Mouse (Mus musculus) hindbrain, embryonic 10.5 days (tissue): Measurements from ENCODE around the gene Clpx. TPM values are rescaled to one million over a fixed set of nuclear protein-coding genes. Genes with fewer than 3 reads are reported as not detected.

Source experiments
- DNase-seq: peaks from one replicate; pipeline ENCODE4 v3.0.0-alpha.2; 2017; ENCODE audit warnings: low spot score
- H3K27ac ChIP-seq: fragments of 300-500 bp; sonication (generic); 2 replicates; pipeline ENCODE4 v1.5.1; 2016; ENCODE audit warnings: mild to moderate bottlenecking, moderate library complexity
- H3K27me3 ChIP-seq: fragments of 300-500 bp; sonication (generic); 2 replicates; pipeline ENCODE4 v1.6.1; 2016; ENCODE audit warnings: mild to moderate bottlenecking; ENCODE audit not compliant: poor library complexity, insufficient read depth, severe bottlenecking
- H3K36me3 ChIP-seq: fragments of 300-500 bp; sonication (generic); 2 replicates; pipeline ENCODE4 v1.6.1; 2016; ENCODE audit warnings: mild to moderate bottlenecking, moderate library complexity
- H3K4me1 ChIP-seq: fragments of 300-500 bp; sonication (generic); replicated peaks from 2 replicates; pipeline ENCODE4 v1.6.1; 2016; ENCODE audit warnings: mild to moderate bottlenecking
- H3K4me3 ChIP-seq: fragments of 300-500 bp; sonication (generic); 2 replicates; pipeline ENCODE4 v1.5.1; 2016; ENCODE audit warnings: mild to moderate bottlenecking, moderate library complexity
- H3K9me3 ChIP-seq: fragments of 300-500 bp; sonication (generic); 2 replicates; pipeline ENCODE4 v1.6.1; 2016; ENCODE audit warnings: mild to moderate bottlenecking, moderate library complexity
- WGBS: fragments of 180-500 bp; shearing (Covaris S2); methylation state at CpG from one replicate; pipeline ENCODE4 v1.1.7; 2016; 5-methylcytosine and 5-hydroxymethylcytosine counted together
- polyA plus RNA-seq: library from polyadenylated mRNA; unstranded; fragments of >200 nt; fragmentation: Nextera tagmentation; extraction: Ambion mirVana; gene quantifications from 2 replicates; pipeline ENCODE4 v1.2.1, GENCODE M21; 2016

The Clpx gene
- polyA plus RNA-seq, 1 experiment from 2014 or later: 35.3 TPM

DNA sequence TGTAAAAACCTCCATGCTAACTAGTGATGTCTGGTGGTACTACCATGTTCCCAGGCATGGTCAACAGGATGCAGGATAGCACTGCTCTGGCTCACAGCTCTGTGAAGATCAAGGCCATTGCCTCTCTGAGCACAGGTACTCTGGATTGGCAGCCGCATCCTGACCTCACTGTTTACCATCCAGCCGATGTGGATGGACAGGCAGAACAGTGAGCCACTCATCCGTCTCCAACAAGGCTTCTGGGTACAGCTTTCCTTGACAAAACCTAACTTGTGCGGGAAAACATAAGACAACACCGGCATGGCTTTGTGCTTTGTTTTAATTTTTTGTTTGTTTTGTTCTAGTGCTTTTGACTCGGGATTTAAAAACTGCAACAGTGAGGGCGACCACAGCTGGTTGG, 71.7 kb downstream of the Clpx start:
- no peak for DNase-seq
- H3K27ac ChIP-seq: no peak overlapping the region
- H3K27me3 ChIP-seq: no peaks in the 10 kb centered on the region
- no peaks in the 10 kb centered on the region for H3K9me3 ChIP-seq
- peaks cover 4% of the 10 kb centered on the region; the same call in 1 of the 2 replicates for H3K4me1 ChIP-seq
- no peak overlapping the region for H3K4me3 ChIP-seq
- H3K36me3 ChIP-seq: peaks cover 45% of the 10 kb centered on the region
- 92% methylated on average over 7 of the region's 7 CpGs for WGBS

DNA sequence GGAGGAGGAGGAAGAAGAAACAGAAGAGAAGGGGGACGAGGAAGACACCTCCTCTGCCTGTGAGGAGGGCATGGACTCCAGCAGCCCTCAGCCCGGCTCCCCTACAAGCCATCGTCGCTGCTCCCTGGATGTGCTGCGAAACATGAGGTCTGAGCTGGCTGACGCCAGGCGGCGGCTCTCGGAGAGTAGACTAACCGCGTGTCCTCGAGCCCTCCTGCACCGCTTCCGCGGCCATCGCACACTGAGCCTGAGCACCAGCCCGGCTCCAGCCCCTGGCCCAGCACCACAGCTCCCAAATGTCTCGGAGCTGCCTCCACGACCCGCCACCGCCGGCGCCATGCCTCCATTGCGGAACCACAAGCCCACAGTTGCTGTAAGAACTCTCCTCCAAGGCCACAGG, 77.7 kb downstream of the Clpx start:
- 77% methylated on average over 24 of the region's 24 CpGs for WGBS

DNA sequence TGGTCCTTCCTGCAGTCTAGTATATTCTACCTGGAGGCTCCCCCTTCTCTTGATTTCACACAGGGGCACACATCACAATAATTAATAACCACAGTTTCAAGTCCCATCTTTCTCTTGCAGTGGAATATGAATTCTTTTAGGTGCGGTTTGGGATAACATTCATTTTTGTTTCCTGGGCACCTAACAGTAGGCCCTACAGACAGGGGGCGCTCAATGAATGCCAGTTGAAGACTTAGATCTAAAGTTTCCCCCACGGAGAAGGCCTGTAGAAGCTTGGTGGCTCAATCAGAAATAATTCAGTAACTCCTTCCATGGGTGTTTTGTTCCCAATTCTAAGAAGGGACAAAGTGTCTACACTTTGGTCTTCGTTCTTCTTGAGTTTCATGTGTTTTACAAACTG, 78.4 kb downstream of the Clpx start:
- H3K27me3 ChIP-seq: no peaks in the 10 kb centered on the region
- no peak overlapping the region for H3K27ac ChIP-seq
- WGBS: 78% methylated on average over 4 of the region's 4 CpGs
- H3K9me3 ChIP-seq: no peaks in the 10 kb centered on the region
- no peak overlapping the region for H3K4me3 ChIP-seq
- no peaks in the 10 kb centered on the region for H3K4me1 ChIP-seq
- H3K36me3 ChIP-seq: peaks cover 37% of the 10 kb centered on the region
- no peak for DNase-seq

More for the DNA sequence above, 77.7 kb downstream of the Clpx start:
- no peaks in the 10 kb centered on the region for H3K27me3 ChIP-seq
- peaks cover 4% of the 10 kb centered on the region; the same call in 1 of the 2 replicates for H3K4me1 ChIP-seq
- peaks cover 31% of the 10 kb centered on the region for H3K36me3 ChIP-seq
- H3K9me3 ChIP-seq: no peaks in the 10 kb centered on the region
- no peak for DNase-seq
- no peak overlapping the region for H3K4me3 ChIP-seq
- no peak overlapping the region for H3K27ac ChIP-seq

DNA sequence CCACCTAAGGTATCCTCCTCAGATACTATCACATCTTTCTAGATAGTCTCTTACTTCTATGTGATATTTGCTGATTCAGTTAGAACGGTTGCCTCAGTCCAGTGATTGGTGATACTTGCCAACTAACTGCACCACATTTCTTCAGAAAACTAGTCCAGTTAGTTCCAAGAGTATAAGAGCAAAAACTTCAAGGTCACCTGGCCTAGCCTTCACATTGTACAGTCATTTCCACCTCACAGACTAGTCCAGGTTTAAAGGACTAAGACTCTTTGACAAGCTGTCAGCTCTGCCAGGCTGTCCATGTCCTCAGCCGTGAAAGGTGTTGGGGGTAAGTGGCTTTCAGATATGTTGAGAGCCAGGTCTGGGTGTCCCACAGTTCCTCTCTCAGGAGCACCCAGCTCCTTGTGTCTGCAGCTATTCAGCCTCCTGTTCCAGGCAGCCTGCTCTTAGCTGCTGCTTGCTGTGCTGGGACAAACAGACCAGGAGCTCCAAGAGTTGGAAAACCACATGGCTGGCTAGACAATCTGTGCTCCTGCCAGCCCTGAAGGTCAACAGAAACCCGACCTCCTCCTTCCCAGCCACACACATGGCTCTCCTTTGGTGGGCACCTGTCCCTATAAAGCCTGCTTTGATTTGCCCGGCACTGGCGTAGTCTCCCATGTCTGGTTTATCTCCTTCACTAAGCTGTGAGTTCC, 80.6 kb downstream of the Clpx start:
- DNase-seq: no peak
- peaks cover 38% of the 10 kb centered on the region for H3K36me3 ChIP-seq
- no peak overlapping the region for H3K4me3 ChIP-seq
- H3K4me1 ChIP-seq: no peaks in the 10 kb centered on the region
- H3K27me3 ChIP-seq: no peaks in the 10 kb centered on the region
- WGBS: 81% methylated on average over 5 of the region's 5 CpGs
- no peaks in the 10 kb centered on the region for H3K9me3 ChIP-seq
- H3K27ac ChIP-seq: no peak overlapping the region

DNA sequence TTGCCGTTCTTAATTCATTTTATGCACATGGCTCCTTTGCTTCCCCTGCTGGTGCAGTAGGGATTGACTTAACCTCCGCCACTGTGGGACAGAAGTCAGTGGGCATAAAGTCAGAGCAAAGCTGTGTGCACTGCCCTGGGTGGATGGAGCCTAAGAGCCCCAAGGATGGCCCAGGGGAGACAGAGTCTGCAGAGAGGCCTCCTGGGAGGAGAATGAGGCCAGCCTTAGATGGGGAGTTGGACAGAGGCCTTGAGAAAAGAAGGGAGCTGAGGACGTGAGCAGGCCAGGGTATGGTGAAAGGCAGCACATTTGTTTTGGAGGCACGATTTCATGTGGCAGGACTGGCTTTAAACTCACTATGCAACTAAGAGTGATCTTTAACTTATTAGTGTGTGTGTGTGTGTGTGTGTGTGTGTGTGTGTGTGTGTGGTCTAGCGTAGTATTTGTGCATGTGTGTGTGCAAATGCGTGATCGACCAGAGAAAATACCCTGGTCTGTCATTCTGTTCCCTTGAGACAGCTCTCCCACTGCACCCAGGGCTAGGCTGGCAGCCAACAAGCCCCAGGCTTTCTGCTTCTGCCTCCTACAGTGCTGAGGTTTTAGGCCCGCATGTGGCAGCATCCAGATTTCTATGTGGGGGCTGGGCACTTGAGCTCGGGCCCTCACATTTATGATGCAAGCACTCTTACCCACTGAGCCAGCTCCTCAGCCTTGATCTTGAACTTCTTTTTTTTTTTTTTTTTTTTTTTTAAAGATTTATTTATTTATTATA, 81.3 kb downstream of the Clpx start:
- whole genome bisulfite sequencing: 88% methylated on average over 9 of the region's 9 CpGs
- no peak overlapping the region for H3K4me3 ChIP-seq
- no peaks in the 10 kb centered on the region for H3K4me1 ChIP-seq
- DNase-seq: no peak
- no peaks in the 10 kb centered on the region for H3K27me3 ChIP-seq
- H3K27ac ChIP-seq: 0 out of 2 replicates have a peak overlapping the region, but pooled peaks have one; percentile 17
- peaks cover 38% of the 10 kb centered on the region for H3K36me3 ChIP-seq
- no peaks in the 10 kb centered on the region for H3K9me3 ChIP-seq

Other genes with a start within 250 kb of the Clpx start
- gene Igdcc4, start 192.8 kb upstream of the Clpx start, polyA plus RNA-seq: 8.3 and 10.4 TPM in 2 replicates
- 218 and 357 TPM in 2 replicates for gene Igdcc3, start 153.1 kb upstream of the Clpx start, polyA plus RNA-seq
- gene Parp16, start 98.9 kb upstream of the Clpx start, polyA plus RNA-seq: 7.7 and 8.0 TPM in 2 replicates
- 0.25 TPM in 1 of 2 replicates, not detected in the other for gene Cilp, start 29.1 kb upstream of the Clpx start, polyA plus RNA-seq
- 8.6 and 11.6 TPM in 2 replicates for gene Pdcd7, start 51.8 kb downstream of the Clpx start, polyA plus RNA-seq
- 0.10 and 0.41 TPM in 2 replicates for gene Ubap1l, start 66.8 kb downstream of the Clpx start, polyA plus RNA-seq
- gene Kbtbd13, start 97.4 kb downstream of the Clpx start, polyA plus RNA-seq: 0.80 and 0.85 TPM in 2 replicates
- 6.3 and 7.8 TPM in 2 replicates for gene Rasl12, start 104.2 kb downstream of the Clpx start, polyA plus RNA-seq
- gene Slc51b, start 128.7 kb downstream of the Clpx start, polyA plus RNA-seq: not detected in 2 replicates
- 20.5 TPM in 2 replicates for gene Mtfmt, start 141.5 kb downstream of the Clpx start, polyA plus RNA-seq
- gene Spg21, start 166.7 kb downstream of the Clpx start, polyA plus RNA-seq: 98.2 and 102 TPM in 2 replicates
- gene Ankdd1a, start 225.9 kb downstream of the Clpx start, polyA plus RNA-seq: 0.11 TPM in 1 of 2 replicates, not detected in the other